Mouse (Mus musculus): ENCODE results near the gene Sod2.
"Not testable (repeated sequence)": the region's sequence is repeated elsewhere in the genome, so short reads cannot be mapped to it uniquely, and the experiment has no call there.

GRCm38 (mm10) chr17:13052124-13052813 is 45.6 kb downstream of the Sod2 start, which contains the start of gene Gpr31b:
- not testable (repeated sequence) for TF ChIP-seq CTCF (IDR thresholded peaks at IDR 0.05; ENCODE audit: insufficient read depth, low read length); POLR2A (IDR thresholded peaks at IDR 0.05; ENCODE audit: borderline replicate concordance, extremely low read depth, low read depth, low read length)

Measured in lung, adult 2 months (tissue).